Mouse (Mus musculus): ENCODE results near the gene Etl4. TPM values are rescaled to one million over a fixed set of nuclear protein-coding genes. Genes with fewer than 3 reads are reported as not detected.

The Etl4 gene
- polyA plus RNA-seq, 1 experiment from 2014 or later, result 33.4 TPM

GRCm38 (mm10) chr2:20249403-20249802, 339.8 kb downstream of the Etl4 start:
- Histone ChIP-seq H3K9ac (no peak overlapping the region), H3K4me2 (no peak overlapping the region), H3K4me3 (ENCODE audit: low read depth, low read length) (no peak overlapping the region), H3K4me1 (ENCODE audit: insufficient read depth) (no peaks in the 10 kb centered on the region), H3K27me3 (ENCODE audit: insufficient read depth, low read length) (no peaks in the 10 kb centered on the region), H3K9me3 (ENCODE audit: low read depth, low read length) (no peaks in the 10 kb centered on the region), H3K27ac (ENCODE audit: low read depth) (no peak overlapping the region), H3K36me3 (ENCODE audit: insufficient read depth) (no peaks in the 10 kb centered on the region)
- DNase-seq (peak; percentile 7), ATAC-seq (ENCODE audit: insufficient read depth) (no peak)
- TF ChIP-seq CTCF (IDR thresholded peaks at IDR 0.05; ENCODE audit: low read depth), result no peak
- WGBS, result 48% methylated on average over 4 of the region's 4 CpGs

GRCm38 (mm10) chr2:20276124-20276523, 366.5 kb downstream of the Etl4 start:
- Histone ChIP-seq H3K4me1 (ENCODE audit: insufficient read depth) (no peaks in the 10 kb centered on the region), H3K4me2 (no peak overlapping the region), H3K27ac (ENCODE audit: low read depth) (no peak overlapping the region), H3K9ac (no peak overlapping the region), H3K9me3 (ENCODE audit: low read depth, low read length) (no peaks in the 10 kb centered on the region), H3K4me3 (ENCODE audit: low read depth, low read length) (no peak overlapping the region), H3K36me3 (ENCODE audit: insufficient read depth) (no peaks in the 10 kb centered on the region), H3K27me3 (ENCODE audit: insufficient read depth, low read length) (no peaks in the 10 kb centered on the region)
- 45% methylated on average over 2 of the region's 2 CpGs for WGBS
- TF ChIP-seq CTCF (IDR thresholded peaks at IDR 0.05; ENCODE audit: low read depth), result peak; percentile 78
- ATAC-seq (ENCODE audit: insufficient read depth), result no peak
- peak; percentile 88 for DNase-seq

- no peaks in the 10 kb centered on the region for H3K36me3 ChIP-seq (ENCODE audit: insufficient read depth)
- H3K9me3 ChIP-seq (ENCODE audit: low read depth, low read length), result no peaks in the 10 kb centered on the region
- DNase-seq (no peak), ATAC-seq (ENCODE audit: insufficient read depth) (no peak)
- no peak overlapping the region for H3K4me3 ChIP-seq (ENCODE audit: low read depth, low read length)
- no peaks in the 10 kb centered on the region for H3K27me3 ChIP-seq (ENCODE audit: insufficient read depth, low read length)
- no peak overlapping the region for H3K4me2 ChIP-seq
- WGBS, result 72% methylated on average over 2 of the region's 2 CpGs
- H3K27ac ChIP-seq (ENCODE audit: low read depth), result no peak overlapping the region
- no peak for TF ChIP-seq CTCF (IDR thresholded peaks at IDR 0.05; ENCODE audit: low read depth)
- no peak overlapping the region for H3K9ac ChIP-seq
- H3K4me1 ChIP-seq (ENCODE audit: insufficient read depth), result no peaks in the 10 kb centered on the region
Measured at GRCm38 (mm10) chr2:20281903-20282302, 372.3 kb downstream of the Etl4 start.

DNA sequence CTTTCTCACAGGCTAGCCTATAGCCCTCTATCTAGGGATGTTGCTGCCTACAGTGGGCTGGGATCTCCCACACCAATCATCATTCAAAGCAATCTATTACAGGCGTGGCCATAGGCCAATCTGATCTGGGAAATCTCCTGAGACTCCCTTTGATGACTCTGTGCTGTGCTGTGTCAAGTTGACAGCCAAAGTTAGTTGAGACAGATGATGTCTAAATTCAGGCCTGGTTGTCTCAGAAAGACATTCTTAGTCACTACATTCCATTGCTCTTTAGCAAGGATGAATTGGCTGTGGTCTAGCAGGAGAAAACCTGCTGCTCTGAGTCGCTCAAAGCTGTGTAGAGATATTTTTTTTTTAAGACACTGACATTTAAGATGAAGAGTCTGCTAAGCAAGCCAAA, 374.8 kb downstream of the Etl4 start:
- Histone ChIP-seq H3K27ac (ENCODE audit: low read depth) (no peak overlapping the region), H3K4me1 (ENCODE audit: insufficient read depth) (no peaks in the 10 kb centered on the region), H3K9me3 (ENCODE audit: low read depth, low read length) (no peaks in the 10 kb centered on the region), H3K9ac (no peak overlapping the region), H3K4me2 (no peak overlapping the region), H3K27me3 (ENCODE audit: insufficient read depth, low read length) (no peaks in the 10 kb centered on the region), H3K36me3 (ENCODE audit: insufficient read depth) (no peaks in the 10 kb centered on the region), H3K4me3 (ENCODE audit: low read depth, low read length) (no peak overlapping the region)
- WGBS, result 56% methylated on average over 2 of the region's 2 CpGs
- DNase-seq (no peak), ATAC-seq (ENCODE audit: insufficient read depth) (no peak)
- TF ChIP-seq CTCF (IDR thresholded peaks at IDR 0.05; ENCODE audit: low read depth), result no peak

GRCm38 (mm10) chr2:20290982-20291740, 381.6 kb downstream of the Etl4 start:
- no peaks in the 10 kb centered on the region for H3K36me3 ChIP-seq (ENCODE audit: insufficient read depth)
- H3K4me3 ChIP-seq (ENCODE audit: low read depth, low read length), result no peak overlapping the region
- no peak for TF ChIP-seq CTCF (IDR thresholded peaks at IDR 0.05; ENCODE audit: low read depth)
- H3K9ac ChIP-seq, result no peak overlapping the region
- no peaks in the 10 kb centered on the region for H3K27me3 ChIP-seq (ENCODE audit: insufficient read depth, low read length)
- no peaks in the 10 kb centered on the region; the same call in 1 of the 2 replicates for H3K9me3 ChIP-seq (ENCODE audit: low read depth, low read length)
- no peak overlapping the region for H3K4me2 ChIP-seq
- H3K4me1 ChIP-seq (ENCODE audit: insufficient read depth), result no peaks in the 10 kb centered on the region
- peak overlapping the region; percentile 51 for H3K27ac ChIP-seq (ENCODE audit: low read depth)
- no peak for DNase-seq
- 56% methylated on average over 4 of the region's 4 CpGs for WGBS
- peak; percentile 38 for ATAC-seq (ENCODE audit: insufficient read depth)

DNA sequence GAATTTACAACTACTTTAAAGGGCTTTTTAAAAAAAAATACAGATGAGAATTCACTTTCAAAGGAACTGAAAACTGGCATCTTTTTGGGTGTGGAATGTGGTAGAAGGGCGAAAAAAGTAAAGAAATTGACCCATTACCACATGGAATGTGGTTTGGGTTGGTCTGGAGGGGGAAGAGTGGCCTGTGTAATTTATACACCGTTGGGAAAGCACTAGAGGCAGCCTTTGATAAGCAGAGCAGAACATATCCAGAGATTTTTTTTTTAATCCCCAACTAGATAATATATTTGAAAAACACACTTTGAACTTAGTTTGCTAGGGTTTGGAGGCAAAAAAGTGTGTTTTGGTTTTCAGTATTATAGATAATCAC, 382.1 kb downstream of the Etl4 start:
- Histone ChIP-seq H3K27ac (ENCODE audit: low read depth) (no peak overlapping the region), H3K4me3 (ENCODE audit: low read depth, low read length) (no peak overlapping the region), H3K27me3 (ENCODE audit: insufficient read depth, low read length) (no peaks in the 10 kb centered on the region), H3K9me3 (ENCODE audit: low read depth, low read length) (no peaks in the 10 kb centered on the region; the same call in 1 of the 2 replicates), H3K4me1 (ENCODE audit: insufficient read depth) (no peaks in the 10 kb centered on the region), H3K36me3 (ENCODE audit: insufficient read depth) (no peaks in the 10 kb centered on the region), H3K4me2 (no peak overlapping the region), H3K9ac (no peak overlapping the region)
- WGBS, result 33% methylated on average over 2 of the region's 2 CpGs
- DNase-seq (peak; percentile 19), ATAC-seq (ENCODE audit: insufficient read depth) (peak; percentile 52; the same call in 1 of the 2 replicates)
- TF ChIP-seq CTCF (IDR thresholded peaks at IDR 0.05; ENCODE audit: low read depth), result no peak

DNA sequence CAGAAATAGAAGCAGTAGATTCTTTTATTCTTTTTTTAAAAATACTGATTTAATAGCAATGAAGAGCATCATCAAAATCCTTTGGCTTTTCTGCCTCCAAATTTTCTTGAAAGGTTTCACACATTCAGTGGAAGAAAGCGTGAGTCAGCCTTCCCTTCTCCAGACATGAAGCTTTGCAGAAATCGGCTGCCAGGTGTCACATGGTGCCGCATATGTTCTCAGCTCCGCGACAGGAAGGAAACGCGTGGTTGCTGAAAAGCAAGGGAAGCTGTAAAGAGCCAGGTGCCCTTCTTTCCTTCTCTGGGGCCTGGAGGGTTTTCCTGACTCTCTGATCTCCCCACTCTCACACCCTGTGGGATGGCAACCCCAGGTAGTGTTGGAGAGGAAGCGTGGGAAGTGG, 383.8 kb downstream of the Etl4 start:
- 70% methylated on average over 8 of the region's 8 CpGs for WGBS
- H3K9ac ChIP-seq, result no peak overlapping the region
- DNase-seq (no peak), ATAC-seq (ENCODE audit: insufficient read depth) (no peak)
- no peaks in the 10 kb centered on the region for H3K27me3 ChIP-seq (ENCODE audit: insufficient read depth, low read length)
- no peak overlapping the region for H3K4me2 ChIP-seq
- no peak for TF ChIP-seq CTCF (IDR thresholded peaks at IDR 0.05; ENCODE audit: low read depth)
- no peak overlapping the region for H3K4me3 ChIP-seq (ENCODE audit: low read depth, low read length)
- no peak overlapping the region for H3K27ac ChIP-seq (ENCODE audit: low read depth)
- no peaks in the 10 kb centered on the region for H3K4me1 ChIP-seq (ENCODE audit: insufficient read depth)
- no peaks in the 10 kb centered on the region for H3K36me3 ChIP-seq (ENCODE audit: insufficient read depth)
- no peaks in the 10 kb centered on the region; the same call in 1 of the 2 replicates for H3K9me3 ChIP-seq (ENCODE audit: low read depth, low read length)

All from lung, embryonic 14.5 days (tissue).